Mouse (Mus musculus) limb, embryonic 11.5 days (tissue): Measurements from ENCODE around the gene Ercc5. TPM values are rescaled to one million over a fixed set of nuclear protein-coding genes. Genes with fewer than 3 reads are reported as not detected.

Experiments used
- ATAC-seq: fragments of 200-750 bp; cut with Nextera tagmentation; 2 replicates; pipeline ENCODE4 v1.8.0; 2017; ENCODE audit warnings: low read depth; ENCODE audit not compliant: insufficient number of reproducible peaks, low FRiP score, low TSS enrichment
- DNase-seq: peaks from one replicate; pipeline ENCODE4 v3.0.0-alpha.2; 2015; ENCODE audit warnings: low spot score
- H3K27ac ChIP-seq: fragments of 300-500 bp; sonication (generic); replicated peaks from 2 replicates; pipeline ENCODE4 v1.5.1; 2014; ENCODE audit warnings: low read depth, mild to moderate bottlenecking, low read length
- H3K27me3 ChIP-seq: fragments of 300-500 bp; sonication (generic); 2 replicates; pipeline ENCODE4 v1.6.1; 2014; ENCODE audit warnings: mild to moderate bottlenecking, low read length, mixed read lengths; ENCODE audit not compliant: control insufficient read depth, insufficient read depth
- H3K36me3 ChIP-seq: fragments of 300-500 bp; sonication (generic); 2 replicates; pipeline ENCODE4 v1.6.1; 2014; ENCODE audit warnings: mild to moderate bottlenecking, low read length, moderate library complexity, mixed read lengths; ENCODE audit not compliant: control insufficient read depth, insufficient read depth
- H3K4me1 ChIP-seq: fragments of 300-500 bp; sonication (generic); 2 replicates; pipeline ENCODE4 v1.6.1; 2014; ENCODE audit warnings: low read length, mixed read lengths; ENCODE audit not compliant: control insufficient read depth, insufficient read depth
- H3K4me2 ChIP-seq: fragments of 300-500 bp; sonication (generic); 2 replicates; pipeline ENCODE4 v1.6.1; 2014; ENCODE audit warnings: low read depth, mild to moderate bottlenecking, moderate library complexity; ENCODE audit not compliant: severe bottlenecking
- H3K4me3 ChIP-seq: fragments of 300-500 bp; sonication (generic); 2 replicates; pipeline ENCODE4 v1.5.1; 2014; ENCODE audit warnings: low read depth, low read length
- H3K9ac ChIP-seq: fragments of 300-500 bp; sonication (generic); 2 replicates; pipeline ENCODE4 v1.6.1; 2014; ENCODE audit warnings: mild to moderate bottlenecking, low read length
- H3K9me3 ChIP-seq: fragments of 300-500 bp; sonication (generic); 2 replicates; pipeline ENCODE4 v1.6.1; 2016; ENCODE audit warnings: low read length; ENCODE audit not compliant: control insufficient read depth
- WGBS: fragments of 180-500 bp; shearing (Covaris S2); extraction: QIAGEN DNeasy Blood & Tissue Kit; methylation state at CpG from one replicate; pipeline ENCODE4 v1.1.7; 2014; 5-methylcytosine and 5-hydroxymethylcytosine counted together
- polyA plus RNA-seq: library from polyadenylated mRNA; unstranded; fragments of >200 nt; fragmentation: Nextera tagmentation; extraction: Ambion mirVana; gene quantifications from 2 replicates; pipeline ENCODE4 v1.2.1, GENCODE M21; 2014

Gene Ercc5
- polyA plus RNA-seq, 1 experiment from 2014 or later = 26.0 TPM

- Histone ChIP-seq H3K4me1 (no peaks in the 10 kb centered on the region), H3K4me3 (no peak overlapping the region), H3K27ac (no peak overlapping the region), H3K9ac (no peak overlapping the region), H3K36me3 (peaks cover 8% of the 10 kb centered on the region), H3K9me3 (no peaks in the 10 kb centered on the region), H3K4me2 (no peak overlapping the region), H3K27me3 (no peaks in the 10 kb centered on the region)
- 91% methylated on average over 6 of the region's 6 CpGs for WGBS
- ATAC-seq = no peak
- DNase-seq = no peak
Observed at GRCm38 (mm10) chr1:44161818-44162217, 14.3 kb downstream of the Ercc5 start.

GRCm38 (mm10) chr1:44162389-44162788, 14.8 kb downstream of the Ercc5 start:
- Histone ChIP-seq H3K4me3 (no peak overlapping the region), H3K27ac (no peak overlapping the region), H3K9ac (no peak overlapping the region), H3K27me3 (no peaks in the 10 kb centered on the region), H3K4me1 (no peaks in the 10 kb centered on the region), H3K36me3 (peaks cover 11% of the 10 kb centered on the region), H3K4me2 (no peak overlapping the region), H3K9me3 (no peaks in the 10 kb centered on the region)
- ATAC-seq (no peak), DNase-seq (no peak)
- 97% methylated on average over 5 of the region's 5 CpGs for WGBS

- no peaks in the 10 kb centered on the region for H3K27me3 ChIP-seq
- no peaks in the 10 kb centered on the region for H3K9me3 ChIP-seq
- DNase-seq = no peak
- H3K4me2 ChIP-seq = no peak overlapping the region
- H3K4me1 ChIP-seq = no peaks in the 10 kb centered on the region
- H3K27ac ChIP-seq = no peak overlapping the region
- H3K36me3 ChIP-seq = peaks cover 18% of the 10 kb centered on the region
- 93% methylated on average over 3 of the region's 3 CpGs for WGBS
- no peak overlapping the region for H3K9ac ChIP-seq
- no peak for ATAC-seq
- no peak overlapping the region for H3K4me3 ChIP-seq
Observed at GRCm38 (mm10) chr1:44167859-44168383, 20.4 kb downstream of the Ercc5 start.

- no peak for DNase-seq
- H3K4me3 ChIP-seq = no peak overlapping the region
- no peaks in the 10 kb centered on the region for H3K4me1 ChIP-seq
- H3K36me3 ChIP-seq = peaks cover 22% of the 10 kb centered on the region
- no peak overlapping the region for H3K9ac ChIP-seq
- 97% methylated on average over 4 of the region's 4 CpGs for WGBS
- no peak overlapping the region for H3K27ac ChIP-seq
- H3K9me3 ChIP-seq = no peaks in the 10 kb centered on the region
- H3K4me2 ChIP-seq = no peak overlapping the region
- ATAC-seq = no peak
- H3K27me3 ChIP-seq = no peaks in the 10 kb centered on the region
Observed at GRCm38 (mm10) chr1:44172656-44173055, 25.1 kb downstream of the Ercc5 start.

GRCm38 (mm10) chr1:44173903-44174302, 26.4 kb downstream of the Ercc5 start:
- Histone ChIP-seq H3K4me2 (no peak overlapping the region), H3K27ac (no peak overlapping the region), H3K27me3 (no peaks in the 10 kb centered on the region), H3K4me3 (no peak overlapping the region), H3K4me1 (no peaks in the 10 kb centered on the region), H3K9ac (no peak overlapping the region), H3K36me3 (peaks cover 21% of the 10 kb centered on the region), H3K9me3 (no peaks in the 10 kb centered on the region)
- WGBS = 84% methylated on average over 8 of the region's 8 CpGs
- no peak for DNase-seq
- no peak for ATAC-seq

GRCm38 (mm10) chr1:44178086-44178485, 30.5 kb downstream of the Ercc5 start:
- Histone ChIP-seq H3K27ac (no peak overlapping the region), H3K9me3 (no peaks in the 10 kb centered on the region), H3K9ac (no peak overlapping the region), H3K36me3 (peaks cover 12% of the 10 kb centered on the region), H3K4me3 (no peak overlapping the region), H3K4me1 (no peaks in the 10 kb centered on the region), H3K27me3 (no peaks in the 10 kb centered on the region), H3K4me2 (no peak overlapping the region)
- DNase-seq (no peak), ATAC-seq (no peak)
- 93% methylated on average over 5 of the region's 5 CpGs for WGBS

- DNase-seq (no peak), ATAC-seq (no peak)
- Histone ChIP-seq H3K4me3 (no peak overlapping the region), H3K9ac (no peak overlapping the region), H3K4me2 (no peak overlapping the region), H3K36me3 (0 out of 2 replicates have a peak, but pooled peaks cover 2% of the 10 kb centered on the region), H3K27me3 (no peaks in the 10 kb centered on the region), H3K9me3 (no peaks in the 10 kb centered on the region), H3K4me1 (no peaks in the 10 kb centered on the region), H3K27ac (no peak overlapping the region)
Observed at GRCm38 (mm10) chr1:44186396-44186795, 38.9 kb downstream of the Ercc5 start.

GRCm38 (mm10) chr1:44198273-44199171, 51.0 kb downstream of the Ercc5 start:
- ATAC-seq (peak; percentile 62), DNase-seq (peak; percentile 46)
- peak overlapping the region; percentile 34; the same call in 1 of the 2 replicates for H3K9ac ChIP-seq

More at GRCm38 (mm10) chr1:44198273-44199171, 51.0 kb downstream of the Ercc5 start:
- Histone ChIP-seq H3K27ac (no peak overlapping the region), H3K4me3 (peak overlapping the region; percentile 40), H3K4me1 (no peaks in the 10 kb centered on the region), H3K9me3 (no peaks in the 10 kb centered on the region), H3K36me3 (no peaks in the 10 kb centered on the region), H3K27me3 (no peaks in the 10 kb centered on the region), H3K4me2 (peak overlapping the region; percentile 85)
- WGBS = 18% methylated on average over 47 of the region's 47 CpGs
